Mouse (Mus musculus): ENCODE measurements around the gene Atf7ip.

GRCm38 (mm10) chr6:136473472-136474129 is 32.4 kb upstream of the Atf7ip start:
- TF ChIP-seq EP300 (IDR thresholded peaks at IDR 0.05; ENCODE audit: low read length) (no peak), NRF1 (IDR thresholded peaks at IDR 0.05; ENCODE audit: low read depth, low read length) (no peak), ELF1 (IDR thresholded peaks at IDR 0.05; ENCODE audit: low read depth, low read length) (no peak), CTCF (conservative IDR thresholded peaks at IDR 0.05 in 1 of 2, IDR thresholded peaks at IDR 0.05 in 1 of 2; ENCODE audit: low read depth in 2 of 2, low read length in 2 of 2) (no peak), NELFE (IDR thresholded peaks at IDR 0.05; ENCODE audit: low read depth, low read length) (no peak), ZC3H11A (IDR thresholded peaks at IDR 0.05; ENCODE audit: low read depth, low read length) (no peak), POLR2A (IDR thresholded peaks at IDR 0.05; ENCODE audit: low read depth, low read length) (no peak)
